Mouse (Mus musculus) heart, adult 2 months (tissue): ENCODE results near the gene Ndufs1.

Source experiments
- CTCF ChIP-seq: fragments of 200-600 bp; IDR thresholded peaks from 2 replicates; pipeline ENCODE4 v1.8.1; 2022; ENCODE audit warnings: antibody characterized with exemption, mild to moderate bottlenecking, moderate library complexity
- EP300 ChIP-seq: fragments of 200-500 bp; IDR thresholded peaks from 2 replicates; pipeline ENCODE4 v1.6.1; 2011; ENCODE audit warnings: low read depth, low read length, control low read depth; ENCODE audit not compliant: insufficient read depth
- POLR2A ChIP-seq: fragments of 200-500 bp; IDR thresholded peaks from 2 replicates; pipeline ENCODE4 v1.6.1; 2011; ENCODE audit warnings: mild to moderate bottlenecking, low read depth, low read length, control low read depth; ENCODE audit not compliant: insufficient read depth

DNA sequence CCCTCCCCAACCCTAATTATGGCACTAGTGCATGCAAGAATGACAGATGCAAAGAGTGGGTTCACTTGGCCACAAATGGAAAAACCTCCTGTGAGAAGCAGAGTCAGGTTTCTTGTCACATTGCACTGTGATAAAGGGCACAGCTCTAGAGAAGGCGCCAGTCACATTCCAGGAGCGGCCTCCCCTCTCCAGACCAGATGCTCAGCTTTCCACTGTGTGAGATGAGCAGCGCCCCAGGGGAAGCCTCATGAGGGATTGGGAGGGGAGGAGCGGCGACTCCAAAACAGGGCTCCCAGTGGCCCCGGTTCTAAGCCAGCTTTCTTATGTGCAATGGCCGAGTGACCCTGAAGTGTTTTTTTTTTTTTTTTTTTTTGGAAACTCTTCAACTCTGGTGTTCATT is 49.3 kb upstream of the Ndufs1 start:
- TF ChIP-seq CTCF (no peak), EP300 (no peak), POLR2A (no peak)
